Mouse (Mus musculus): ENCODE measurements around the gene Rgs16. TPM values are rescaled to one million over a fixed set of nuclear protein-coding genes. Genes with fewer than 3 reads are reported as not detected.

Rgs16 gene
- polyA plus RNA-seq, 1 experiment, result 2.6 TPM

- 82% methylated on average over 10 of the region's 10 CpGs for WGBS
- no peak overlapping the region for H3K27ac ChIP-seq (ENCODE audit: control insufficient read depth, insufficient read depth, low read depth, low read length, poor library complexity)
- H3K4me1 ChIP-seq (ENCODE audit: control insufficient read depth, insufficient read depth, low read length), result no peaks in the 10 kb centered on the region; the same call in 1 of the 2 replicates
- TF ChIP-seq CTCF (IDR thresholded peaks at IDR 0.05; ENCODE audit: control insufficient read depth, insufficient read depth, low read length) (no peak), POLR2A (IDR thresholded peaks at IDR 0.05; ENCODE audit: borderline replicate concordance, control insufficient read depth, low read depth, low read length) (no peak)
- H3K4me3 ChIP-seq (replicated peaks; ENCODE audit: control insufficient read depth, low read depth, low read length), result no peak overlapping the region
Measured at GRCm38 (mm10) chr1:153769998-153770775, 30.0 kb downstream of the Rgs16 start.

DNA sequence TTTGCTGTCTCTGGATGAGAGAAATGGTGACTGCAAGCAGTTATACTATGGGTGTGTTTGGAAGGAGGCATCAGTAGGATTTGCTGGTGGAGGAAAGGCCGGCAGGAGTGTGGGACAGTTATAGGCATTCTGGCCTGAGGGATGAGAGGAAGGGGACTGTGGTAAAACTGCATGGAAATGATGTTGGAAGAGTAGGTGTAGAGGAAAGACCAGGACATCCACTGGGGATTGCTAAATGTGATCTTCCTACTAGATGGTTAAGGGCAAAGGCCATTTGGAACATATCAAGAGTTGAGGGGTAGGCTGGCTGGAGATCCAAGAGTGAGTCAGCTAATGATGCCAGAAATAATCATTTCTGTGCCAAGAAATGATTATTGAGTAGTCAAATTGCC is 30.6 kb downstream of the Rgs16 start:
- 79% methylated on average over 1 of the region's 1 CpGs for WGBS
- Histone ChIP-seq H3K4me3 (replicated peaks; ENCODE audit: control insufficient read depth, low read depth, low read length) (no peak overlapping the region), H3K4me1 (ENCODE audit: control insufficient read depth, insufficient read depth, low read length) (no peaks in the 10 kb centered on the region; the same call in 1 of the 2 replicates), H3K27ac (ENCODE audit: control insufficient read depth, insufficient read depth, low read depth, low read length, poor library complexity) (no peak overlapping the region)
- TF ChIP-seq CTCF (IDR thresholded peaks at IDR 0.05; ENCODE audit: control insufficient read depth, insufficient read depth, low read length), result no peak
- TF ChIP-seq POLR2A (IDR thresholded peaks at IDR 0.05; ENCODE audit: borderline replicate concordance, control insufficient read depth, low read depth, low read length), result no peak

- H3K4me3 ChIP-seq (replicated peaks; ENCODE audit: control insufficient read depth, low read depth, low read length), result no peak overlapping the region
- no peaks in the 10 kb centered on the region; the same call in 1 of the 2 replicates for H3K4me1 ChIP-seq (ENCODE audit: control insufficient read depth, insufficient read depth, low read length)
- no peak for TF ChIP-seq POLR2A (IDR thresholded peaks at IDR 0.05; ENCODE audit: borderline replicate concordance, control insufficient read depth, low read depth, low read length)
- no peak for TF ChIP-seq CTCF (IDR thresholded peaks at IDR 0.05; ENCODE audit: control insufficient read depth, insufficient read depth, low read length)
- 80% methylated on average over 6 of the region's 6 CpGs for WGBS
- H3K27ac ChIP-seq (ENCODE audit: control insufficient read depth, insufficient read depth, low read depth, low read length, poor library complexity), result no peak overlapping the region
Measured at GRCm38 (mm10) chr1:153775174-153775573, 35.0 kb downstream of the Rgs16 start.

DNA sequence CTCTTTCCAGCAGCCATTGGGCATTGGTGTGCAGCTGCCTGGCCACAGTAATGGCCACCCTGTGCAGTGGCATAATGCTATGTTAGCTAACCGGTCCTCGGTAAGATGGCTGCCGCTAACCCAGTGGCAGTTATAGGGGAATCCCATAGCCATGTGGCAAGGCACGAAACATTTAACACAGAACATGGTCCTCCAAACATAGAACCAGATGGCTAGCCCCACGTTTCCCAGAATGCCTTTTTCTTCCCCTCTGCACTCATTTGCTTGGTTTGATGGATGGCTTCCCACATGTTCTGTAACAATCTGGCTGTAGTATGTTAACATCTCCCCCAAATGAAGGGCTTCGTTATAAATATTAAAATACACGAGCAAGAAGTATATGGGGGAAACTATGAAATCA is 36.1 kb downstream of the Rgs16 start:
- Histone ChIP-seq H3K4me1 (ENCODE audit: control insufficient read depth, insufficient read depth, low read length) (no peaks in the 10 kb centered on the region; the same call in 1 of the 2 replicates), H3K4me3 (replicated peaks; ENCODE audit: control insufficient read depth, low read depth, low read length) (no peak overlapping the region), H3K27ac (ENCODE audit: control insufficient read depth, insufficient read depth, low read depth, low read length, poor library complexity) (no peak overlapping the region)
- 84% methylated on average over 7 of the region's 7 CpGs for WGBS
- TF ChIP-seq POLR2A (IDR thresholded peaks at IDR 0.05; ENCODE audit: borderline replicate concordance, control insufficient read depth, low read depth, low read length), result no peak
- TF ChIP-seq CTCF (IDR thresholded peaks at IDR 0.05; ENCODE audit: control insufficient read depth, insufficient read depth, low read length), result no peak

GRCm38 (mm10) chr1:153778205-153778604 is 38.1 kb downstream of the Rgs16 start:
- no peak overlapping the region for H3K27ac ChIP-seq (ENCODE audit: control insufficient read depth, insufficient read depth, low read depth, low read length, poor library complexity)
- H3K4me3 ChIP-seq (replicated peaks; ENCODE audit: control insufficient read depth, low read depth, low read length), result no peak overlapping the region
- no peaks in the 10 kb centered on the region; the same call in 1 of the 2 replicates for H3K4me1 ChIP-seq (ENCODE audit: control insufficient read depth, insufficient read depth, low read length)
- TF ChIP-seq POLR2A (IDR thresholded peaks at IDR 0.05; ENCODE audit: borderline replicate concordance, control insufficient read depth, low read depth, low read length) (no peak), CTCF (IDR thresholded peaks at IDR 0.05; ENCODE audit: control insufficient read depth, insufficient read depth, low read length) (no peak)
- WGBS, result 53% methylated on average over 10 of the region's 10 CpGs

DNA sequence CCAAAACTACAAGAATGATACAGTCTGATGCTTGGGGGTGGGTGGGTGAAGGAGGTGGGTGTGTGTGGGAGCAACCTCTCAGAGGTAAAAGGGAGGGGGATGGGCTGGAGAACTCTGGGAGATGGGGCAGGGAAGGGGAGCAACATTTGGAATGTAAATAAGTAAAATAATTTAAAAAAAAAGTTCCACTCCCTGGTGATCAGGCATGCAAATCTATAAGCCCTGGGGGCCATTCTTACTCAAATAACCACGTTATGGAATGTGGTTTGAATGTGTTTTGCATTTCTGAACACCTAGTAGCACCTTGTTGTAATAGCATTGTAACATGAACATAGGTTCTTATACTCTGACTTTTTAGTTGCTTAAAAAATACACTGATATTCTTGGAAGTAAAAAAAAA is 43.2 kb downstream of the Rgs16 start:
- H3K4me1 ChIP-seq (ENCODE audit: control insufficient read depth, insufficient read depth, low read length), result no peaks in the 10 kb centered on the region; the same call in 1 of the 2 replicates
- H3K4me3 ChIP-seq (replicated peaks; ENCODE audit: control insufficient read depth, low read depth, low read length), result no peak overlapping the region
- 51% methylated on average over 1 of the region's 1 CpGs for WGBS
- no peak for TF ChIP-seq POLR2A (IDR thresholded peaks at IDR 0.05; ENCODE audit: borderline replicate concordance, control insufficient read depth, low read depth, low read length)
- TF ChIP-seq CTCF (IDR thresholded peaks at IDR 0.05; ENCODE audit: control insufficient read depth, insufficient read depth, low read length), result no peak
- no peak overlapping the region for H3K27ac ChIP-seq (ENCODE audit: control insufficient read depth, insufficient read depth, low read depth, low read length, poor library complexity)

DNA sequence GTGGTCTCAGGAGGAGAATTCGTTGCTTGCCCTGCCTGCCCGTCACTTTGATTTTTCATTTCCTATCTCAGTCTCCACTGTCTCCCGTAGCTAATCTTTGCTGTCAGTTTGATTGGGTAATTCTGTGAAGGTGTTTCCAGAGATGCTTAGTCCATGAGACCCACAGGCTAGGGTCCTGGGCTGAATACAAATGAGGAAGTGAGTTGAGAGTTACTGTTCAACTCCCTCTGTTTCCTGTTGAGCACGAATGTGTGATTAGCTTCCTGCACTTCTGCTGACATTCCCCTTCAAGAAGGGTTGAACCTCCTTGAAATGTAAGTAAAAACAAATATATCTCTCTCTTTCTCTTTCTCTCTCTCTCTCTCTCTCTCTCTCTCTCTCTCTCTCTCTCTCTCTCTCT is 45.5 kb downstream of the Rgs16 start:
- 8% methylated on average over 4 of the region's 4 CpGs for WGBS
- Histone ChIP-seq H3K4me1 (ENCODE audit: control insufficient read depth, insufficient read depth, low read length) (no peaks in the 10 kb centered on the region; the same call in 1 of the 2 replicates), H3K27ac (ENCODE audit: control insufficient read depth, insufficient read depth, low read depth, low read length, poor library complexity) (no peak overlapping the region), H3K4me3 (replicated peaks; ENCODE audit: control insufficient read depth, low read depth, low read length) (no peak overlapping the region)
- no peak for TF ChIP-seq CTCF (IDR thresholded peaks at IDR 0.05; ENCODE audit: control insufficient read depth, insufficient read depth, low read length)
- no peak for TF ChIP-seq POLR2A (IDR thresholded peaks at IDR 0.05; ENCODE audit: borderline replicate concordance, control insufficient read depth, low read depth, low read length)

GRCm38 (mm10) chr1:153790708-153791107 is 50.6 kb downstream of the Rgs16 start:
- no peak overlapping the region for H3K4me3 ChIP-seq (replicated peaks; ENCODE audit: control insufficient read depth, low read depth, low read length)
- WGBS, result 15% methylated on average over 2 of the region's 2 CpGs
- H3K4me1 ChIP-seq (ENCODE audit: control insufficient read depth, insufficient read depth, low read length), result no peaks in the 10 kb centered on the region; the same call in 1 of the 2 replicates
- TF ChIP-seq CTCF (IDR thresholded peaks at IDR 0.05; ENCODE audit: control insufficient read depth, insufficient read depth, low read length), result no peak
- no peak for TF ChIP-seq POLR2A (IDR thresholded peaks at IDR 0.05; ENCODE audit: borderline replicate concordance, control insufficient read depth, low read depth, low read length)
- H3K27ac ChIP-seq (ENCODE audit: control insufficient read depth, insufficient read depth, low read depth, low read length, poor library complexity), result no peak overlapping the region
